Mouse (Mus musculus) lung, postnatal 10 days (tissue): ENCODE results near the gene Hsd3b5.
"Not testable (repeated sequence)": the region's sequence is repeated elsewhere in the genome, so short reads cannot be mapped to it uniquely, and the experiment has no call there.

Source experiments
- DNase-seq: peaks from one replicate; pipeline ENCODE4 v3.0.0; 2021

The Hsd3b5 gene

GRCm38 (mm10) chr3:98630152-98630551 lies at the start of gene Hsd3b5:
TSS of gene Hsd3b5 (minus strand) at chr3:98630252.
- DNase-seq, result no peak

GRCm38 (mm10) chr3:98635145-98635544 lies 5.1 kb upstream of the Hsd3b5 start:
- DNase-seq, result no peak

- DNase-seq, result no peak
Observed at GRCm38 (mm10) chr3:98629633-98630032, 419 bp downstream of the Hsd3b5 start.

GRCm38 (mm10) chr3:98616786-98617185 lies 13.3 kb downstream of the Hsd3b5 start:
- DNase-seq, result not testable (repeated sequence)

DNA sequence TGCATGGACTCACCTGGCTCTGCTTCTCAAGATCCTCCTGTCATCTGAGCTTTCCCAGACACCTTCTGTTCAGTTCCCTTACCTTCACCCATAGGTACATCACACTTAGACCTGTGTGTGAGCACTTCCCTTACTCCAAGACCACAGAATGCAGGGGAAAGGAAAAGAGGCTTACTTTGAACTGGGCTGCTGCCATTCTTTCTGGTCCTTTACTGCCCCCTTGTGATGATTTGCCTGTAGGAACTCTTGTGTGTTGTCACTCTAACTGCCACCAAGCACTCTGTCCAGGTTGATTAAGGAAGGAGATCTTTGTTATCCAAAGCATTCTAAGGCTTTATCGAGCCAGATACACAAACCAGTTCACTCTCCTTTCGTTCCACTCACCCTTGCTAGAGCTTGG lies 13.8 kb downstream of the Hsd3b5 start:
- DNase-seq, result not testable (repeated sequence)

DNA sequence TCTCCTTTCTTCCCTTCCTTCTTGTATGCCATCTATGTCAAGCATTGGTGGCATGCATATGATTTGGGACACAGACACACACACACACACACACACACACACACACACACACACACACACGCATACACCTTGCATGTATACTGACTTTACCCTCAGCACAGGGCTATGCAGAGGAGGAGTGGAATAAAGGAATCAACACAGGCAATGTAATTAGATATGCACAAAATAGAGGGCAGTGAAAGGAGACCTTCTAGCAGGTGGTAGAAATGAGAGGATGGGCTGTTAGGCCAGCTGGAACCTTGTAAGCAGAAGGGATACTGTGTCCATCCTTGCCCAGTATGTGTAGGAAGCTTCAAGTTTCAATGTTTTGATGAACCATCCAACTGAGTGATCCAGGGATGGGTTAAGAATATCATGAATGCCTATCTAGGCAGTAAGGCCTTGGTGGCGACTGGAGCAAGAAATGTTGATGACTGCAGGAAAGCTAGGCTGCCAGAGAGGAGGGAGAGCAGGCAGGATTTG lies 15.6 kb downstream of the Hsd3b5 start:
- not testable (repeated sequence) for DNase-seq

DNA sequence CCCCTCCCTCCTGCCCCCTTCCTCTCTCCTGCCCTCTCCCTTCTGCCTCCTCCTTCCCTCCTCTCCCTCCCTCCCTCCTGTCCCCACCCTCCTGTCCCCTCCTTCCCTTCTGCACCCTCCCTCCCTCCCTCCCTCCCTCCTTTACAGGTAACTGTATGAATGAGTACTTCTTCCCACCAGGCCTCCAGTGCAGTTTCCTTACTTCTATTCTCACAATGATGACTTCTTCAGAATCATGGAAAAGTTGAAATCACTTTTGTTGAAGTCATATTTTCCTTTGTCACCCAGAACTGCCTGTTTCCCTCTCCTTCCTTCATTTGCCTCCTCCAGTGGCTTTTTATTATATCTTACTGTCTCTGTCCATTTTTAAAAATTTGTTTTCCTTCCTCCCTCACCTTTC lies 16.1 kb downstream of the Hsd3b5 start:
- no peak for DNase-seq

- not testable (repeated sequence) for DNase-seq
Observed at GRCm38 (mm10) chr3:98613540-98613939, 16.5 kb downstream of the Hsd3b5 start.

GRCm38 (mm10) chr3:98588707-98589106 lies 41.3 kb downstream of the Hsd3b5 start, which contains the start of gene Gm10681:
TSS of gene Gm10681 (minus strand) at chr3:98588807.
- no peak for DNase-seq

GRCm38 (mm10) chr3:98587721-98588120 lies 42.3 kb downstream of the Hsd3b5 start:
- no peak for DNase-seq

GRCm38 (mm10) chr3:98582622-98583021 lies 47.4 kb downstream of the Hsd3b5 start:
- not testable (repeated sequence) for DNase-seq

GRCm38 (mm10) chr3:98582202-98582601 lies 47.9 kb downstream of the Hsd3b5 start:
- not testable (repeated sequence) for DNase-seq

DNA sequence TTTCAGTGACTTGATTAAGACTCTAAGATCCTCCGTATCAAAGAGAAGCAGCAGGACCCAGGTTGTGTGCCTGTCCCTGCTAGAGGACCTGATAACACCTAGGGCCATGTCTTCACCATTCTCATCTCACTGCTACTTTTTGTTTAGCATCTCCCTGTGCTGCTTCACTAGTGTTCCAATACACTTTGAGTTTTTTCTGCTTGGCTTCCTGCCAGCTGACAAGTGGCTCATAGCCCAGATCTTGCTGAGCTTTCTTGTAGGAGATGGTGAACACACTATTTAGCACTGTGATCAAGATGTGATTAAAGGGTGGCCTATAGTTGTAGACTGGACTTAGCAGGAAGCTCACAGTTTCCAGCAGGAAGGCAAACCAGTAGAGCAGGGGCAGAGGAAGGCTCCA lies 49.0 kb downstream of the Hsd3b5 start:
- DNase-seq, result peak; percentile 35
